Mouse (Mus musculus) lung, postnatal 0 days (tissue): Measurements from ENCODE around the gene Mpig6b.
"Not testable (repeated sequence)": the region's sequence is repeated elsewhere in the genome, so short reads cannot be mapped to it uniquely, and the experiment has no call there.

Source experiments
- CTCF ChIP-seq: IDR thresholded peaks from 2 replicates; pipeline ENCODE4 v1.5.1; 2016; ENCODE audit warnings: antibody characterized with exemption, mild to moderate bottlenecking
- EP300 ChIP-seq: IDR thresholded peaks from 2 replicates; pipeline ENCODE4 v1.6.1; 2016; ENCODE audit warnings: antibody characterized with exemption, mild to moderate bottlenecking, control low read depth

GRCm38 (mm10) chr17:35033703-35034102 is 32.3 kb downstream of the Mpig6b start:
- TF ChIP-seq EP300, CTCF: not testable (repeated sequence)
